Mouse (Mus musculus) embryo, embryonic 9.5 days (tissue): Measurements from ENCODE around the gene Spats2l.

ENCODE experiments used
- DNase-seq: peaks from one replicate; pipeline ENCODE4 v3.0.0-alpha.2; 2017; ENCODE audit errors: extremely low spot score

Gene Spats2l

GRCm38 (mm10) chr1:57969327-57970271 is 195.6 kb downstream of the Spats2l start:
- DNase-seq, result peak; percentile 98

DNA sequence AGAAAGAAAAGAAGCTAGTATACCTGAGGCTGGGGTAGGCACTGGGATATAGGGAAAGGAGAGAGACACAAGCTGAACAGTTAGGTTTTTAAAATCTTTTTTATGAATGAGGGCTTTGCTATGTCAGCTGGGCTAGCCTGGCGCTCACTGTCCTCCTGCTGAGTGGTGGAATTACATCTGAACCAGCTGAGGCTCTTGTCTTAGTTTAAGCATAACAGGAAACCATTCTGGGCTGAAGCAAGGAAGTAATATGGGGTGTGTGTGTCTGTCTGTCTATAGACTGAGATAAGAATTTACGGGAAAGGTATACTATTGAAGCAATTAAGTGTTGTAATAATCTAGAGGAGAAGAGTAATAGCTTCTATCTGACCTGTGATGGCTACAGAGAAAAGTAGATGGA is 197.6 kb downstream of the Spats2l start:
- no peak for DNase-seq

GRCm38 (mm10) chr1:57976860-57977259 is 202.9 kb downstream of the Spats2l start:
- no peak for DNase-seq

GRCm38 (mm10) chr1:57989052-57989600 is 215.2 kb downstream of the Spats2l start:
- DNase-seq, result no peak

DNA sequence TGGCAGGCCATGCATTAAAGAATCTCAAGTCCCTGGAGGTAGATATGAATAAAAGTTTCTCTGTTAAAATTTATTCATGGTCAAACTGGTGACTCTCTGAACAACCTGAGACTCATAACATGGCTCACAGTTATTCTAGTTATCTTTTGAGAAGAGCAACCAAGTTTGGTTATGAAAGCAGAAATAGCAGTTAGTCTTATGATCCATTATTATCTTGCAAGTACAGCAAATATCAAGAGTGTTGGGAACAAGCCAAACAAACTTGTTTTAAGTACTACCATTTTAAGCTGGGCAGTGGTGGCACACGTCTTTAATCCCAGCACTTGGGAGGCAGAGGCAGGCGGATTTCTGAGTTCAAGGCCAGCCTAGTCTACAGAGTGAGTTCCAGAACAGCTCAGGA is 217.3 kb downstream of the Spats2l start:
- no peak for DNase-seq

DNA sequence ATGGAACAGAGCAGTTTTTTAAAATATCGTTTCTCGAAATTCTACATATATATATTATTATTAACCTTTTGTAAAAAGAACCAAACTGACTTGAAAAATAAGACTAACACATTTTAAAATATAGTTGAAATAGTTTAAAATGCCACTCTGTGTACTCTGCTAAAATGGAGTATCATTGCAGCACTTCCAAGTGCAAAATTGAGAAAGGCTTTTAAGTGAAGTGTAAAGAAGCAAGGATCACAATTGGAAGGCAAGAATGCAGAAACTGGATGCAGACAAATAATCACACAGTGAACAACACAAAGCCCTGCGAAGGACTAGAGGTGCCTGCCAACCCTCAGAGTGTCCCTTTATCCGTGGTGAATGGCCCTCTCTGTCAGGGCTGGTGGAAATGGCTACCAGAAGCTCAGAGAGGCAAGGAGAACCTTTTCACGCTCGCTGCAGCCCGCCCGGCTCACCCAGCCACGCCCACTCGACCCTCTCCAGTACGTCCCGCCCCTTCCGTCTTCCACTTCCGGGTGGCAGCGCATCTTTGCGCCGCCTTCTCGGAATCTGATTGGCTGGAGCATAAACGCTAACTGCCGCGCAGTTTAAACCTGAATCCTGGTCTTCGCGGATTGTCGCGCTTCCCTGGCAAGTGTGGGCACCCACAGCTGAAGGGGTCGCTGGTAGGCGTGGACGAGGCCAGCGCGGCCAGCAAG is 221.6 kb downstream of the Spats2l start, which contains the start of gene Sgo2a:
Gene Sgo2a (plus strand): TSS at position 540 of the 701 bp plus-strand sequence.
- DNase-seq, result peak; percentile 96

- no peak for DNase-seq
These were observed 222.2 kb downstream of the Spats2l start for GRCm38 (mm10) chr1:57996133-57996615.
